Mouse (Mus musculus): ENCODE data around the gene Dcaf8.
A peak's percentile ranks its signal among the peaks of the same experiment; 100 is the strongest.
"Not testable (repeated sequence)": the region's sequence is repeated elsewhere in the genome, so short reads cannot be mapped to it uniquely, and the experiment has no call there.

The Dcaf8 gene

DNA sequence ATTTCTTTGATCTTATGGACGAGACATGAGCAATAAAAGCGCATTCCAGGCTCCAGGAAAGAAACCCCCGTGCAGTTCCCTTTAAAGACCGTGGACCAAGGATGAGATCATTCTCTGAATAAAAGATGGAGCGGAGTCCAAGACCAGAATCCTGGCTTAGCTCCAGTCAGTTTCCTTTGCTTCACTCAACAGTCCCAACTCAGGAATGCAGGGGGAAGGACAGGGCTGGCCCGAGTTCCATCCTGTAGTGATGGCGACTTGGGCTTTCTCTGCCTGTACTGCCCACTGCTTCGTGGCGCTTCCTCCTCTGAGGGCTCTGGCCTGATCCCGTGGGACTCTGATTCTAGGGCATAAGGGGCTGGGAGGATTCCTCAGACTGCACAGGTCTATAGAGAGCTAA lies 72.5 kb downstream of the Dcaf8 start:
- DNase-seq, result peak in 1 of 2 experiments; percentile 33

DNA sequence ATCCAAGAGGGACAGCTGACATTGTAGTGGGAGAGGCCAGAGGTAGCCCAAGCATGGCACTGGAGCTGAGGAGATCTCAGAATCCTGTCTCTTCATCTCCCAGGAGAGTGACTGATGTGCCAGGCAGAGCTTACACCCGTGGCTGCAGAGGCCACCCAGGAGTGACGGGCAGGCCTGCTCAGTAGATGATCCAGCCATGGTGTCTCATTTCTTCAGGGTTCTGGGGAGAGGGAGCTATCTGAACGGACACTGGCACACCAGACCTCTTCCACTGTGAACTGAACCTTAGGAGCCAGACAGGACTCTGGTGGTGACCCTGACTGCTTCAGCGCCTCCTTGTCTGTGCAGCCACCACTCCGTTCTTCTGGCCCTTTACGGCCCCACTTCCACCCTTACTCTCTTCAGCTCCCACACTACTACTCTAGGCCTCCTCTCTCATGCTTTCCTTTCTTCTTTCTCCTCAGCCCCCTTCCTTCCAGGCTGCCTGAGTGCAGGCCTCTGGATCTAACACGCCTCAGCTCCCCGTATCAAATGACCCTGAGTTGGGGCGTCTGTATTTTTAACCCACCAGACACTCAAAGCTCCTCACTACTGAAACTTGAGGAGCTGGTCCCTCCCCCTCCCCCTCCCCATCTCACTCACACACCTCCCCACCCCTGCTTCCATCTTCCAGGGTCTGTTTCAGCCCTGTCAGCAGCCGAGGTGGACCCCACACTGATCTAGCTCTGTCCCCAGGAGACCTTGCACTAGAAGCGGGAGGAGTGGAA lies 73.6 kb downstream of the Dcaf8 start:
- no peak for DNase-seq

DNA sequence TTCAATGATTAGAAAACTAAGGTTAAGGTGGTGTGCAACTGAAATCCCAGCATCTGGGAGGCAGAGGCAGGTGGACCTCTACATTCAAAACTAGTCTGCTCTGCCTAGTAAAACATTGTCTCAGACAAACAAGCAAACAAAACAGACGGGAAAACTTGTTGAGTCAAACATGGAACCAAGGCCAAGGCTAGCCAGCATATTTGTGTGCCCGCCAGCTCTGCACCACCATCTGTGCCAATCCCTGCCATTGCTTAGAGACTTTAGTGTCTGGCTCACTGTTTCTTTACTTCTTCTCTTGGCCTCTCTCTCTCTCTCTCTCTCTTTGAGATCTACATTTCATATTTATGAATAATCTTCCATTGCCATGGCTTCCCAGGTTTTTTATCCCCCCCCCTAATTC lies 80.3 kb downstream of the Dcaf8 start:
- peak; percentile 63 to 64 for DNase-seq

DNA sequence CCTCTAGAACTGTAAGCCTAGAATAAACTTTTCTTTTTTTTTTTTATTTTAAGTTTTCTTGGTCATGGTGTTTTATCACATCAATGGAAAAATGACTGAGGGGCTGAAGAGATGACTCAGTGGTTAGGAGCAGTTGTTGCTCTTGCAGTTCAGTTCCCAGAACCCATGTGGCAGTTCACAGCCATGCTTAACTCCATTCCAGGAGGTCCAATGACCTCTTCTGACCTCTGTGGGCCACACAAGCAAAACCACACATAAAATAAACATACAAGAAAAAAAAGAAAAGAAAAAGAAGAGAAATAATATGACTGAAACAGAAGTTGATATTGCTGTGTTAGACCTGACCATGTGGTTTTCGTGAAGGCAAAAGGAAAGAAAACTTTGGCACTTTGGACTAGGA lies 81.3 kb downstream of the Dcaf8 start:
- no peak for DNase-seq

DNA sequence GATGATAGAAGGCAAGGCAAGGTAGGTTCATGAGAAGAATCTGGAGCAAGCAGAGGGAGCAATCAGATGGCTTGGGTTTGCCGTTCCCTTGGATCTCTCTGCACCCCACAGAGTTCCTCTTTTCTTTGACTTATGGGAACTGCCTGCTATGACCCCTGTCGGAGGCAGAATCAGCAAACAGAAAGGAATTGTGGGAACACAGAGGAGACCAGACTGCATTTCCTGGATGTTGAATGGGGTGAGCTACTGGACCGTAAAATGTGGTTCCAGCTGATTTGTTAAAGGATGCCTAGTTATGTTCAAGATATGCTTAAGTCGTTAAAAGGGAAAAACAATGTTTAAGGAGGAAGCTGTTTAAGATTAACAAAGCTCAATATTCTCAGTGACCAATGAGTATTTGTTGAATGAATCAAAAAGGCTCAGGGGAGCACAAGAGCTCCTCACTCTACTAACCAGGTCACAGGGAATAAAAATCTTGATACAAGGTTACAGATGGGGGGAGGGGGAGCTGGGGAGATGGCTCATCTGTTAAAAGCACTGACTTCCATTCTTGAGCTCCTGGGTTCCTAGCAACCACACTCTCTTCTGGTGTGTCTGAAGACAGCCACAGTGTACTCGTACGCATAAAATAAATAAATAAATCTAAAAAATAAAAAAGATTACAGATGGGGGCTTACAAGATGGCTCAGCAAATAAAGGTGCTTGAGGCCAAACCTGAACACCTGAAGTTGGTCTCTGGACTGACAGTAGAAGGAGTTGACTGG lies 93.2 kb downstream of the Dcaf8 start:
- no peak for DNase-seq

DNA sequence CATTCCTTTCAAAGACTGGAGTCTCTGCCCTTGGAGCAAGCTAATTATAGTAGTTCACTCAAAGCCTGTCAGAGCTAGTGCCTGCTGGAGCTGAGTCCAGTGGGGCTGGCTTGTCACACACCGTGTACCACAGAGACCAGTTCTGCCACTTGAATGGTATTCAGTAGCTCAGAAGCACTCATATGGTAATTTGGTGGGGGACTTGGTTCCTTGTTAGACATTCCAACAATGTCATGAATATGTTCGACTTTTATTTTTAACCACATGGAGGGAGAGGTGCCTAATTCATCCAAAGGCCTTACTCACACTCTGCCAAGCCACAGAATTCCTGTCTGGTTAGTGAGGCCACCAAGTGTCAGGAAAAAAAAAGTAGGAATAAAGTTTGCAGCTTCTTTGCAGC lies 94.5 kb downstream of the Dcaf8 start:
- DNase-seq, result no peak

DNA sequence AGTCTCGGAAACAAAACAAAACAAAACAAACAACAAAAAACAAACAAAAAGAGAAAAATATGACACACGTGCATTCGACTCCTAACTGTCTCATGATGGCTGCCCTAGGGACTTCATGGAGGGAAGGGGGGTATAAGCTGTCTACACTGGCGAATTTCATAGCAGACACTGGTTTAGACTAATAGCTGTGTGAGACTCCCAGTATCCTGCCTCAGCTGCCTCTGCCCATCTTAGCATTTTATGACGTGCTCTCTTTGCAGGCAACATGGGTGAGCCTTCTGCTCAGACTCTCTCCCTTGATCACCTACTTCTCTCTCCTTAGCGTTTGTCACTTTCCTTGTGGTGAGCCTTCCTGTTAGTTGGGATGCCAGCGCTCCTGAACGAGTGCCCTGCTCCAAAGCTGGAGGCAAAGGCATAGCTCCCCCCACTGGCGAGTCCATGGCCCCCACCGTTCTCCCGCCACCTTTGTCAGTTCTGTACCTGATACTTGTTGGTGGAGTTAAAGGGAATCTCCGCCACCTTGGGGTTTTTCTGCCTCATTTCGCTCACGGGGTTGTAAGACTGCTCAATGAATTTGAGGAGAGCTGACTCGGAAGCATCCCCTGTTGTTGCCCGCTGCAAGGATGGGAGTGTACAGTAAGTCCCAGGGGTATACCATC lies 95.8 kb downstream of the Dcaf8 start:
- peak; percentile 40 to 59 for DNase-seq

DNA sequence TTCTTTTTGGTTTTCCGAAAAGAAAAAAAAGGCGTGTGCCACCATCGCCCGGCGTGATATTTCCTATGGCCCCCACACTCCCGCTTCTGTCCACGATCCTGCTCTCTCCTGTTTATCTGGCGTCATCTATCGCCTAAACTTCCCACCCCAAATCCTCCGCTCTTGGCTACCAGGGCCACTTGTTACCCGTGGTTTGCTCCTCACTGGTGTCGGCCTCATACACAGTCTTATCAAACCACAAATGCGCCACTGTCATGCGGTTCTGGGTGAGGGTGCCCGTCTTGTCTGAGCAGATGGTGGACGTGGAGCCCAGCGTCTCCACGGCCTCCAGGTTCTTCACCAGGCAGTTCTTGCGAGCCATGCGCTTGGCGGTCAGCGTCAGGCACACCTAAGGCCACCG lies 96.8 kb downstream of the Dcaf8 start:
- DNase-seq, result not testable (repeated sequence)

Data from cerebellum, postnatal 36 days (tissue).